Mouse (Mus musculus) ovary, postnatal 14 days (tissue): ENCODE data around the gene Vav3.
A peak's percentile ranks its signal among the peaks of the same experiment; 100 is the strongest.

Experiments used
- DNase-seq: peaks from one replicate; pipeline ENCODE4 v3.0.0; 2022; ENCODE audit warnings: low spot score

The Vav3 gene

GRCm38 (mm10) chr3:109352690-109353089 is 12.2 kb downstream of the Vav3 start:
- DNase-seq = no peak

GRCm38 (mm10) chr3:109353814-109354213 is 13.4 kb downstream of the Vav3 start:
- no peak for DNase-seq

- DNase-seq = no peak
Measured at GRCm38 (mm10) chr3:109355158-109355557, 14.7 kb downstream of the Vav3 start.

- no peak for DNase-seq
Measured at GRCm38 (mm10) chr3:109360746-109361145, 20.3 kb downstream of the Vav3 start.

GRCm38 (mm10) chr3:109361882-109362281 is 21.4 kb downstream of the Vav3 start:
- no peak for DNase-seq

GRCm38 (mm10) chr3:109362310-109362709 is 21.9 kb downstream of the Vav3 start:
- DNase-seq = no peak

GRCm38 (mm10) chr3:109363522-109363921 is 23.1 kb downstream of the Vav3 start:
- no peak for DNase-seq

- no peak for DNase-seq
Measured at GRCm38 (mm10) chr3:109365875-109366274, 25.4 kb downstream of the Vav3 start.

- DNase-seq = peak; percentile 14
Measured at GRCm38 (mm10) chr3:109366411-109366851, 26.0 kb downstream of the Vav3 start.

GRCm38 (mm10) chr3:109368383-109369289 is 28.2 kb downstream of the Vav3 start:
- no peak for DNase-seq

- no peak for DNase-seq
Measured at GRCm38 (mm10) chr3:109371576-109371975, 31.1 kb downstream of the Vav3 start.

GRCm38 (mm10) chr3:109372678-109373077 is 32.2 kb downstream of the Vav3 start:
- DNase-seq = no peak

- no peak for DNase-seq
Measured at GRCm38 (mm10) chr3:109378278-109378677, 37.8 kb downstream of the Vav3 start.

GRCm38 (mm10) chr3:109378684-109379083 is 38.2 kb downstream of the Vav3 start:
- DNase-seq = no peak

GRCm38 (mm10) chr3:109388730-109389129 is 48.3 kb downstream of the Vav3 start:
- no peak for DNase-seq

- no peak for DNase-seq
Measured at GRCm38 (mm10) chr3:109401527-109401926, 61.1 kb downstream of the Vav3 start.

GRCm38 (mm10) chr3:109411294-109411693 is 70.8 kb downstream of the Vav3 start:
- DNase-seq = no peak

GRCm38 (mm10) chr3:109420403-109420802 is 80.0 kb downstream of the Vav3 start:
- no peak for DNase-seq

GRCm38 (mm10) chr3:109421019-109421418 is 80.6 kb downstream of the Vav3 start:
- no peak for DNase-seq

GRCm38 (mm10) chr3:109423440-109424079 is 83.1 kb downstream of the Vav3 start:
- DNase-seq = no peak

GRCm38 (mm10) chr3:109431285-109431684 is 90.8 kb downstream of the Vav3 start:
- DNase-seq = no peak

- DNase-seq = no peak
Measured at GRCm38 (mm10) chr3:109438552-109438951, 98.1 kb downstream of the Vav3 start.

GRCm38 (mm10) chr3:109439253-109439652 is 98.8 kb downstream of the Vav3 start:
- no peak for DNase-seq
